Mouse (Mus musculus) testis, adult 2 months (tissue): ENCODE measurements at regions not wholly inside any gene's neighbourhood (a gene's known extent, or its start where the extent isn't known, plus 50 kb on each side); places are given as distances from the start of the nearest gene placed in this dataset.

Experiments used
- CTCF ChIP-seq: fragments of 200-500 bp; IDR thresholded peaks from 2 replicates; pipeline ENCODE4 v1.5.1; 2012; ENCODE audit warnings: low read depth, mild to moderate bottlenecking, inconsistent platforms, low read length, moderate library complexity; ENCODE audit not compliant: control insufficient read depth, insufficient read depth, insufficient replicate concordance
- POLR2A ChIP-seq: fragments of 200-500 bp; IDR thresholded peaks from 2 replicates; pipeline ENCODE4 v1.6.1; 2012; ENCODE audit warnings: low read depth, mild to moderate bottlenecking, inconsistent platforms, low read length, moderate library complexity; ENCODE audit not compliant: control insufficient read depth

- TF ChIP-seq CTCF: no peak
- TF ChIP-seq POLR2A: no peak
Observed at GRCm38 (mm10) chr8:26384994-26385345, 265.6 kb downstream of the Gm45692 start.
